Mouse (Mus musculus): ENCODE results near the gene Klrb1b. TPM values are rescaled to one million over a fixed set of nuclear protein-coding genes. Genes with fewer than 3 reads are reported as not detected.
"Not testable (repeated sequence)": the region's sequence is repeated elsewhere in the genome, so short reads cannot be mapped to it uniquely, and the experiment has no call there.

Gene Klrb1b
- polyA plus RNA-seq, 1 experiment: 0.85 TPM

DNA sequence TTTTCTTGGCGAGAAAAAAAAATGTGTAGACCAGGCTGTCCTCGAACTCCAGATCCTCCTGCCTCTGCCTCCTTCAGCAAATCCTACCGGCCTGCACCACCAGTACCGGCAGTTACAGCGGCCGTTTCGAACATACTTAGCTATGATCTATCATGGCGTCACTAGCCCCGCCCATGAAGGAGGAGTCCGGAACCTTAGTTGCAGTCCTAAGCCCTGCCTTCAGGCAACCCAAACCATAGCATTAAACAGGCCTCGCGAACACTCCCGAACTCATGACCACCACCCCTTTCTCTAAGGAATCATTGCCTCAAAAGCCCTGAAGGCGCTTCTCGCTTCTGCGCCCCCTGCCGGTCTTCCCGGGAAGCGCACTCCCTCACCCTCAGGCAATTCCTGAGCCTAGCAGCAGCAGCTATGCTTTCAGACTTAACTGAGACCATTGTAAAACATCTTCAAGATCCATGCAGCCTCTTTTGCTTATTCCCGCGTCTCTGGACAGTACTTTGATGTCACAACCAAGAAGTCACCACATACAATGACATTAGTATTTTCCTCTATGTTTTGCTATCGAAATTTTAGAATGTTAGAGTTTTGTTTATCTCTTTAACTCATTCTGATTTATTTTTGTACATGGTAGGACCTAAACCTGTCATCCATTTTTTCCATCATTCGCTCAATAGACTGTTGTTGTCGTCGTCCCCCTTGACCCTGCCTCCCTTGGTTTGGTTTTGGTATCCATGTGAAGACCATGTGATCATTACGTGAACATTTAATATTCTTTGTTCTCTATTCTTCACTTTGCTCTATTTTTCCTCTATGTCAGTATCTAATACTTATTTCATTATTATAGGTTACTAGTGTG lies 22.9 kb downstream of the Klrb1b start:
- H3K36me3 ChIP-seq (ENCODE audit: control insufficient read depth, insufficient read depth, low read length): no peaks in the 10 kb centered on the region
- peaks cover 6% of the 10 kb centered on the region for H3K4me1 ChIP-seq (replicated peaks; ENCODE audit: control insufficient read depth, insufficient read depth, low read length)
- TF ChIP-seq POLR2A (IDR thresholded peaks at IDR 0.05; ENCODE audit: control insufficient read depth, extremely low read depth, insufficient read depth, low read length, poor library complexity) (no peak), CTCF (IDR thresholded peaks at IDR 0.05; ENCODE audit: borderline replicate concordance, control insufficient read depth, extremely low read depth, insufficient read depth, low read length, poor library complexity) (peak; percentile 98)
- no peaks in the 10 kb centered on the region for H3K27me3 ChIP-seq (ENCODE audit: control insufficient read depth, insufficient read depth, low read length)
- peak overlapping the region; percentile 36 for H3K4me3 ChIP-seq (ENCODE audit: control insufficient read depth, insufficient read depth, low read length)
- DNase-seq: peak; percentile 93
- 11% methylated on average over 26 of the region's 26 CpGs for WGBS
- no peak overlapping the region for H3K27ac ChIP-seq (ENCODE audit: control insufficient read depth, insufficient read depth, low read length)

DNA sequence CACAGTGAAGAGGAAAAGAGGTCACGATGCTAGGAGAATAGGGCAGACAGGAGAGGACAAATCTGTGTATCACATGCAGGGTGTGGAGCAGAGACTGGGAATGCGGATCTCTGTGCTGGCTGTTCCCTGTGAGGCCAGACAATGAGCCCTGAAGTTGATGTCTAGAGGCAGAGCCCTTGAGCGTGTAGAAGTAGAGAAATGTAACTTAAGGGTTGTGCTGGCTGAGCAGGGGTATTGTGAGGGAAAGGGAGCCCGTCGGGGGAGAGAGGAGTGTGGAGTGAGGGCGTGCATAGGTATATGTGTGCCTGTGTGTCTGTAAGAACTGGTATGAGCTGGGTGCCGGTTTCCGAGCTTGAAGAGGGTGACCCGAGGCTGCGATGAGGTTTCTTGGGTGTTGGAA lies 23.6 kb downstream of the Klrb1b start:
- DNase-seq: no peak
- no peak for TF ChIP-seq CTCF (IDR thresholded peaks at IDR 0.05; ENCODE audit: borderline replicate concordance, control insufficient read depth, extremely low read depth, insufficient read depth, low read length, poor library complexity)
- TF ChIP-seq POLR2A (IDR thresholded peaks at IDR 0.05; ENCODE audit: control insufficient read depth, extremely low read depth, insufficient read depth, low read length, poor library complexity): no peak
- Histone ChIP-seq H3K27ac (ENCODE audit: control insufficient read depth, insufficient read depth, low read length) (no peak overlapping the region; the same call in 1 of the 2 replicates), H3K4me3 (ENCODE audit: control insufficient read depth, insufficient read depth, low read length) (peak overlapping the region; percentile 36), H3K4me1 (replicated peaks; ENCODE audit: control insufficient read depth, insufficient read depth, low read length) (peaks cover 11% of the 10 kb centered on the region), H3K36me3 (ENCODE audit: control insufficient read depth, insufficient read depth, low read length) (no peaks in the 10 kb centered on the region), H3K27me3 (ENCODE audit: control insufficient read depth, insufficient read depth, low read length) (no peaks in the 10 kb centered on the region)
- 30% methylated on average over 10 of the region's 10 CpGs for WGBS

DNA sequence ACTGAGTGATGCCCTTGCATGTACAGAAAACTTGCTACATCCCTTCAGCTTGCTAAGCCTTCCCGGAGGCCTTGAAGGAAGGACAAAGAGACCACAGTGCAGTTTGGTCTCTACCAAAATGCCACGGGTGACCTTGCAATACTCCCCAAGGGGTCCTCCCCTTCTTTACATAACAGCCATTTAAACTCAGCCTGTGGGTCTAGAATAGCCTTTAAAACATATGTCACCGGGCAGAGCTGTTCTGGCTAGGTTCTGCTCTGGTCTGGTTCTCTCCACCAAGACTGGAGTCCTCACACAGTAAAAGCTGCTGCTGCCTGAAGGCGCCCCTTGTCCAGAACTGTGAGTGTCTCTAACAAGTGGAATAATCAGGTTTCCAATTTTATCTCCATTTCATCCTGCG lies 25.4 kb downstream of the Klrb1b start:
- peaks cover 25% of the 10 kb centered on the region for H3K4me1 ChIP-seq (replicated peaks; ENCODE audit: control insufficient read depth, insufficient read depth, low read length)
- H3K4me3 ChIP-seq (ENCODE audit: control insufficient read depth, insufficient read depth, low read length); H3K27ac ChIP-seq (ENCODE audit: control insufficient read depth, insufficient read depth, low read length); DNase-seq; H3K27me3 ChIP-seq (ENCODE audit: control insufficient read depth, insufficient read depth, low read length); H3K36me3 ChIP-seq (ENCODE audit: control insufficient read depth, insufficient read depth, low read length): not testable (repeated sequence)
- WGBS: 84% methylated on average over 5 of the region's 5 CpGs

DNA sequence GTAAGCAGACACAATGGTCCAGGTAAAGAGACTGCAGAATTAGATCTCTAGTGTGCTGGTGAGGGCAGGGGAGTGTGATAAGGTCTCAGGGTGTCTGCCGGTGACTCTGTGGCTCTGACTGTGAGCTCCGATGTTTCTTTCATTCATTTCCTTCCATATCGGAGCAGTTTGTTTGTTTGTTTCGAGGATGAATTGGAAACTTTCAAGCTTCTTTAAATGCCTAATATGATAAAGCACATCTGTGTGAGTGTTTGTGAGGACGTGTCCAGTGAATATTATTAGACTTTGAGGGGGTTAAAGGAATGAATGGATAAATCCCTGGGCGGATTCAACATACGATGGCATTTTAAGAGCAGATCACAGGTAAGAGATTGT lies 26.2 kb downstream of the Klrb1b start:
- Histone ChIP-seq H3K4me3 (ENCODE audit: control insufficient read depth, insufficient read depth, low read length) (peak overlapping the region; percentile 59), H3K36me3 (ENCODE audit: control insufficient read depth, insufficient read depth, low read length) (no peaks in the 10 kb centered on the region), H3K27ac (ENCODE audit: control insufficient read depth, insufficient read depth, low read length) (no peak overlapping the region), H3K27me3 (ENCODE audit: control insufficient read depth, insufficient read depth, low read length) (no peaks in the 10 kb centered on the region), H3K4me1 (replicated peaks; ENCODE audit: control insufficient read depth, insufficient read depth, low read length) (peaks cover 27% of the 10 kb centered on the region)
- 33% methylated on average over 7 of the region's 7 CpGs for WGBS
- TF ChIP-seq POLR2A (IDR thresholded peaks at IDR 0.05; ENCODE audit: control insufficient read depth, extremely low read depth, insufficient read depth, low read length, poor library complexity): no peak
- no peak for TF ChIP-seq CTCF (IDR thresholded peaks at IDR 0.05; ENCODE audit: borderline replicate concordance, control insufficient read depth, extremely low read depth, insufficient read depth, low read length, poor library complexity)
- no peak for DNase-seq

DNA sequence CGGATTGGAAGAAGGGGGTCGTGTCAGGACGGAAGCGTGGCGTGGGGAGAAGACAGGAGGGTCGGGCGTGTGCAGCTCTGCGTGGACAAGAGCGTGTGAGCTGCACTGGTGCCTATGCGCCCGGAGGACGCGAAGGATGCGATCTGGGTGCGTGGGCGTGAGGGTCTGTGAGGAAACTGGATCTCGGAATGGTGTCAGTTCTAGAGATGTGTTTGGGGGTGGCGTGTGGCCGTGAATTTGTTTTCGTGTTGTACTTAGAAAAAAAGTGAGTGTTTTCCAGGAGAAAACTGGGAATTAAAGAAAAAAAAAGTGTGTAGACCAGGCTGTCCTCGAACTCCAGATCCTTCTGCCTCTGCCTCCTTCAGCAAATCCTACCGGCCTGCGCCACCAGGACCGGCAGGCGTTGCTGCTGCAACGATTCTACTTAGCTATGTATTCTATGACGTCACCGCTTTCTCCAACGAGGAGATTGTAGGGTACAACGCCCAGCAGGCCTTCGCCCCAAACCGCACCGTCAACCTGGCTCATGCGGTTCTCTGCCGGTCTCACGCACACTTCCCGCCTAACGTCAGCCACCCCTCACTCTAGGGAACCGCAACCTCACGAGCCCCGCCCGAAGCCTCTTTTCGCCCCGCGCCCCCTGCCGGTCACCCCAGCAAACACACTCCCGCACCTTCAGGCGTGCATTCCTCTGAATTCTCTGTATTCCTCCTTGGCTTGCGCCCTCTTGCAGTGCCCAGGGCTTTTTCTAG lies 26.8 kb downstream of the Klrb1b start:
- H3K27ac ChIP-seq (ENCODE audit: control insufficient read depth, insufficient read depth, low read length): peak overlapping the region; percentile 74
- WGBS: 2% methylated on average over 49 of the region's 49 CpGs
- TF ChIP-seq POLR2A (IDR thresholded peaks at IDR 0.05; ENCODE audit: control insufficient read depth, extremely low read depth, insufficient read depth, low read length, poor library complexity): peak; percentile 22; the same call in 1 of the 2 replicates
- TF ChIP-seq CTCF (IDR thresholded peaks at IDR 0.05; ENCODE audit: borderline replicate concordance, control insufficient read depth, extremely low read depth, insufficient read depth, low read length, poor library complexity): peak; percentile 94
- H3K4me1 ChIP-seq (replicated peaks; ENCODE audit: control insufficient read depth, insufficient read depth, low read length): peaks cover 27% of the 10 kb centered on the region
- H3K4me3 ChIP-seq (ENCODE audit: control insufficient read depth, insufficient read depth, low read length): peak overlapping the region; percentile 59
- H3K27me3 ChIP-seq (ENCODE audit: control insufficient read depth, insufficient read depth, low read length); H3K36me3 ChIP-seq (ENCODE audit: control insufficient read depth, insufficient read depth, low read length): not testable (repeated sequence)
- peak; percentile 76 for DNase-seq

DNA sequence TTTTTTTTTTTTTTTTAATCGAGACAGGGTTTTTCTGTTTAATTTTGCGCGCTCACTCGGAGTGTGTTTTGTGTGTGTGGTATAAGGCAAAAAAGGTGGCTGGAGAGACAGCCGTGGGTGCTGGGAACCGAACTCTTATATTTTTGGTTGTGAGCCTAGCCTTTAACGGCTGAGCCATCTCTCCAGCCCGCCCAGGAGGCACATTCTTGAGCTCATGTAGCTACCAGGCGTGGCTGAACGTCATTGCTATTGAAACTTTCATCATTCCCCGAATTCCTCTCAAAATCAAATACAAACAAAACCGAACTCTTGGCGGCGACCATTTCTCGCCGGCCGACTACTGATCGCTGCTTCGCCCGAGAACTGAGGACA lies 27.4 kb downstream of the Klrb1b start:
- Histone ChIP-seq H3K27ac (ENCODE audit: control insufficient read depth, insufficient read depth, low read length) (peak overlapping the region; percentile 74), H3K4me1 (replicated peaks; ENCODE audit: control insufficient read depth, insufficient read depth, low read length) (peaks cover 27% of the 10 kb centered on the region), H3K4me3 (ENCODE audit: control insufficient read depth, insufficient read depth, low read length) (peak overlapping the region; percentile 59)
- DNase-seq: peak; percentile 60
- WGBS: under 1% methylated on average over 20 of the region's 20 CpGs
- H3K36me3 ChIP-seq (ENCODE audit: control insufficient read depth, insufficient read depth, low read length); H3K27me3 ChIP-seq (ENCODE audit: control insufficient read depth, insufficient read depth, low read length): not testable (repeated sequence)

Measured in thymus, adult 2 months (tissue).